Mouse (Mus musculus) right cerebral cortex, postnatal 4 days (tissue): ENCODE measurements around the gene Dclre1b.
"Not testable (repeated sequence)": the region's sequence is repeated elsewhere in the genome, so short reads cannot be mapped to it uniquely, and the experiment has no call there.

Experiments
- DNase-seq: peaks from one replicate; pipeline ENCODE4 v3.0.0-alpha.2; 2022

Gene Dclre1b

DNA sequence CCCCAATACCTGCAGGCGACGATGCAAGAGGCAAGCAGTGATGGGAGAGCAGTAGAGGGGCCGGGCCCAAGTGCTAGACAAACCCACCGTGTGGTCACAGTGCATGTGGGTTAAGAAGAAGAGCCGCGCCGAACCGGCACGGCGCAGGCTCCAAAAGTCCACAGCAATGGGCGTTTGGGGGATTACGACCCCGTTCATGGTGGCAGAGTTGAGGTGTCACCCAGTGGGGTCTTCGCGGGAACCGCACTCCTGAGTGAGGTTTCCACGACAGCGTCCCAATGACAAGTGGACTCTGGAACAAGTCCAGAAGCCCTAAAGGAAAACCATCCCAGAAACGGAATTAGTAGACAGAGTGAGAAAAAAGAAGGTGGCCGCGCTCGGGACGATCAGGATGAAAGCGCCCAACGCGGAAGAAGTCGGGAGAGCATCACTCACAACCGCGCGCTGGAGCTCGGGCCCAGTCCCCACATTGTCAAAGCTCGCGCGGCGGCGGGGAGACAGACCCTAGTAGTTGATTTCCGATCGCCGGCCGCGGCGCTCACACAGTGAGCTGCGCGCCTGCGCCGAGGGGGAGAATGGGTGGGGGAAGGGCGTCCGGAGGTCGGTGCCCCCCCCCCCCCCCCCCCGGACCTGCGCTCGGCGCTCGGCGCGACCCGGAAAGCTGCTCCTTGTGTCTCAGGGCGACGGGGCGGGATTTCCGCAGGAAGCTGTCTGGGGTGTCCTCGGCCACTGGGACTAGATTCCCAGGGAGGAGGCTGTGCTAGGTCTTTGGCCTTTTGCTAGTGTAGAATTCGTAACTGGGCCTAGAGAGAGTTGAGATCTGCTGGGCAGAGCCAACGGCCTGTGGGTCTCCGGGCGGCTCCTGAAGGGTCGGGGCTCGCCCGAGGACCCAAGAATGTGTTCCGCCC is at the start of gene Dclre1b, which contains the start of the genes Ap4b1 and Gm43064:
Gene Dclre1b (minus strand): TSS at position 554 of the 908 bp plus-strand sequence.
Gene Ap4b1 (plus strand): TSS at position 630 of the 908 bp plus-strand sequence.
Gene Gm43064 (plus strand): TSS at position 683 of the 908 bp plus-strand sequence.
- DNase-seq = peak; percentile 91

DNA sequence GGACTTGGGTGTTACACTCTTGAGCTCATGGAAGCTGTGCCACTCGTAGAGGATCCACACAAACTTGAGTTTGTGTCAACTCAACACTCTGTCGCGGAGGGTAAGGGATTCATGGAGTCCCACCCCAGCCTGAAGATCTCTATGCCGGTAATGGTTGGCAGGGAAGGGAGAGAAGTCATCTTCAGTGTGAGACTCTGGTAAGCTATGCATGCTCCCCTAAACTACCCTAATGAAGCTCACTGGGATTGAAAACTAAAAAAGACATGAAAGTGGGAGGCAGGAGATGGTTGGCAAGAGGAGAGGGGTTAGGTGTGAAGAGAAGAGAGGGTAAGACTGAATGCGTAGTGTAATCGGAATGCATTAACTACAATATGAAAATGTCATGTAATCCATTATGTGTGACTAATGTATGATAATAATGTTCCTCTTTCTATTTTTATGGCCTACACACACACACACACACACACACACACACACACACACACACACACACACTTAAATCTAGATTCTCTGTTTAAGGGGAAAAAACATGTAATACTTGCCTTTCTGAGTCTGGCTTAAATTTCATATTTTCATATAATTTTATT is 48.8 kb upstream of the Dclre1b start:
- no peak for DNase-seq

DNA sequence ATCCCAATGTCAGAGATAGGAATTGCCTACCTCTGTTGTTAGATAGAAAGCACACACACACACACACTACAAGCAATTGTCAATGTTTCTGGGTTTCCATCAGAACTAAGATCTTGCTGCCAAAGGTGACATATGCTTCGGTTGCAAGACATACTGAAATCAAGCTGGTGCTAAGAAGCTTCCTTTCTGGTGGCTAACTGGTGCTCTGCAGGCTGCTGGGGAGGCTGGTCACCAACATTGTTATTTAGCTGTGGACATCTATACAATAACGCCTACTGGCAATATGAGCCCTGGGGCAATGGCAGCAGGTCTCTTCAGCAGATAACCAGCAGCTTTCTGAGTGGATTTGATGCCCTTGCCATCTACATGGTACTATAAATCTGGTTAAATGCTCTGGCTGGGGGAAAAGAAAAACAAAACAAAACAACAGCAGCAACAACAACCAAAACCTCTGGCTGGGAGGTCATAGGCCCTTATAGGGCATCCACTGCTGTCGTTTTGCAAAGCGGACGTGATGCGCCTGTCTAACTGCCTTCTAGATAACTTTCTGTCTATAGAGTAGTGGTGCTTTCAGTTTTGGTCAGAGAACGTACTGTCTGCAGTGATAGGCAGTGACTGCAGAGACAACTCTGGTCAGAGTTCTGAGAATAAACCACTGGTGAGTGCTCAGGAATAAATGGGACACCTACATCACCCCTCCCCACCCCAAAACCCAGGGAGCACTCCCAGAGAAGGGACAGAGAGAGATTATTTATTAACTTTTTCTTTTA is 48.0 kb upstream of the Dclre1b start:
- no peak for DNase-seq

GRCm38 (mm10) chr3:103853804-103854203 is 44.6 kb upstream of the Dclre1b start:
- no peak for DNase-seq

- peak; percentile 44 for DNase-seq
Measured at GRCm38 (mm10) chr3:103852565-103853299, 43.5 kb upstream of the Dclre1b start.

DNA sequence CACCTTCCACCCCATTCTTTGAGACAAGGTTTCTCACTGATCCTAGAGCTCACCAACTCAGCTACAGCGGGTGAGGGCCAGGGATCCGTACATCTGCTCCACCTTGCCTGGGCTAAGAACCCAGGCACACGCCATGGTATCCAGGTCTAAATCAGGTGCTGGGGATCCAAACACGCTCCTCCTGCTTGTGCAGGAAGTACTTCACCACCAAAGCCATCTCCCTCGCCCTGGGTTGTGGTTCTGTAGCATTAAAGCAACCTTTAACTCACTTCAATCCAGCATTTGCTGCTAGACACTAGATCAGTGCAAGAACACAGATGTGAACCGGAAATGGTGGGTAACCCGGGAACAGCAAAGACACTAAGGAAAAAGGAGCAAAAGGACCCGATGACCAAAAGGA is 42.6 kb upstream of the Dclre1b start:
- no peak for DNase-seq

- no peak for DNase-seq
Measured at GRCm38 (mm10) chr3:103851481-103851880, 42.2 kb upstream of the Dclre1b start.

- no peak for DNase-seq
Measured at GRCm38 (mm10) chr3:103850644-103851363, 41.6 kb upstream of the Dclre1b start.

DNA sequence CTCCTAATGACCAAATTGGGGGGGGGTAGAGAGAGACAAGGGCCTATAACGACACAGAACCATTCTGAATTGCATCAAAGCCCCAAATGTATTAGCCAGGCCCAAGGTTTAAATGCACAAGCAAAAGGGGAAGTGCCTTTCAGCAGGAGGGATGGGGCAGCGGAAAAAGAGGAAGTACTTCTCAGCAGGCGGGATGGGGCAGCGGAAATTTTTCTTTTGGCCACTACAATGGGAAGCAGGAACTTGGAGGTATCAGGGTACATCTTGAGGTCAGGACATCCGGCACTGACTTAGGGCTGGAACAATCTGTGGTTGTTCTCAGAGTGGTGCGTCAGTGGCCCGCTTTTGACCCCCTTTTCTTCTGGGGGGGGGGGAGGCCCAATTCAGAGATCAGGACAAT is 31.7 kb upstream of the Dclre1b start:
- DNase-seq = not testable (repeated sequence)

DNA sequence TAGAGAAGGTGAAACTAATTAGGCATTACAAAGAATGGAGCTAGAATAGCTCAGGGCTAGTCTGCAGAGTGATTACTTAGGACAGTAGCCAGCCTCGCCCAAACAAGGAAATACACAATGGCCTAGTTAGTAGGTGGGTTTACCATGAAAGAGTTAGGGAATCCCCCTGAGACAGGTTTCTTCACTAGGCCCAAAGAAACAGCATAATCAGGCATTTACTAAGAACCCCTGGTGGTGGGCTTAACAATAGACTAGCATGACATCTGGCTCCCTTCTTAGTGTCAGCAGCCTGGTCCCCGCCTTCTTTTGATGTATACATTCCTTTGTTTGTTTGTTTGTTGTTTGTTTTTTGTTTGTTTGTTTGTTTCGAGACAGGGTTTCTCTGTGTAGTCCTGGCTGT is 31.0 kb upstream of the Dclre1b start:
- DNase-seq = not testable (repeated sequence)

DNA sequence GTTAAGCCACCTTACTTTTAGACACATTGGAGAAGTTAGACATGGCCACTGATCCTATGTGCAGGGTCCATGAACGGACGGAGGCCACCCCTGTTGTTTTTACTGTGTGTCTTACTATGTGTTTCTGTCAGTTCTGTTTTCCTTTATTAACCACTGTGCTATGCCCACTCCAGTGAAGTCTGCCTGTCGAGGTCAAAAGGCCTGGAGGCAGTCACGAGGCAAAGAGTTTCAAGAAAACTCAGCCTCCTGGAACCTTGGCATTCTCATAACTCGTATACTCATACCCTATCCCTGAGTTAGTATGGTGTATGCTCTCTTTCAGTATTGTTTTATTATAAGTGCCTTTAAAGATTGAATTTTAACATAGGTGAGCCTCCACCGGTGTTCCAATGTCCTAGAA is 30.5 kb upstream of the Dclre1b start:
- DNase-seq = no peak

DNA sequence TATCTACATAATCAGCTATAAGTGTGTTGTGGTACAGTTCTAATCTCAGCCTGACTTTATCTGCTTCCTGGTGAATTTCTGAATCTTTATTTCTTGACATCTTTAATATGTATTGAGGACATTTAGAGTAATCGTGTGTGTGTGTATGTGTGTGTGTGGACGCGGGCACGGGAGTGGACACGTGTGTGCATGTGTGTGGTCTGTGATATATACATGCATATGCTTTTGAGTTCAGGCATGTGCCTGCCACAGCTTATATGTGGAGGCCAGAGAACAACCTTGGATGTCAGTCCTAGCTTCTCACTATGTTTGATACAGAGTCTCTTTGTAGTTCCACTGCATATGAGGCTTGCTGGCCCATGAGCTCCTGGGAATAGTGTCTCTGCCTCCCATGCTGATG is 27.2 kb upstream of the Dclre1b start:
- no peak for DNase-seq

DNA sequence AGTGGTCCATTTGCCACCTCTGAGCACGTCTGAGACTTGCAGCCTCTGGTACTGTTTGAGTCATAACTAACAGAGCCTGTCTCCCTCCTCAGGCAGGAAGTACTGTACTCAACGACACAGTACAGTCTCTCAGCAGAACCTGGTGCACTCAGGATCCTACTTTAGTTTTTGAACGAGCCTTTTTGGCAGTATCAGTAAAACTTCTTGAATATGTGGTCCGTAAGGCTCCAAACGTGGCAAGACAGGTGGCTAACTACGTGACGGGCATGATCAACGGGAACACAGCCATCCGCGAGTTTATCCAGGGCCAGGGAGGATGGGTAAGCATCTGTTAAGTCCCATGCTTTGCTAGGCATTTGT is 26.7 kb upstream of the Dclre1b start:
- DNase-seq = no peak

DNA sequence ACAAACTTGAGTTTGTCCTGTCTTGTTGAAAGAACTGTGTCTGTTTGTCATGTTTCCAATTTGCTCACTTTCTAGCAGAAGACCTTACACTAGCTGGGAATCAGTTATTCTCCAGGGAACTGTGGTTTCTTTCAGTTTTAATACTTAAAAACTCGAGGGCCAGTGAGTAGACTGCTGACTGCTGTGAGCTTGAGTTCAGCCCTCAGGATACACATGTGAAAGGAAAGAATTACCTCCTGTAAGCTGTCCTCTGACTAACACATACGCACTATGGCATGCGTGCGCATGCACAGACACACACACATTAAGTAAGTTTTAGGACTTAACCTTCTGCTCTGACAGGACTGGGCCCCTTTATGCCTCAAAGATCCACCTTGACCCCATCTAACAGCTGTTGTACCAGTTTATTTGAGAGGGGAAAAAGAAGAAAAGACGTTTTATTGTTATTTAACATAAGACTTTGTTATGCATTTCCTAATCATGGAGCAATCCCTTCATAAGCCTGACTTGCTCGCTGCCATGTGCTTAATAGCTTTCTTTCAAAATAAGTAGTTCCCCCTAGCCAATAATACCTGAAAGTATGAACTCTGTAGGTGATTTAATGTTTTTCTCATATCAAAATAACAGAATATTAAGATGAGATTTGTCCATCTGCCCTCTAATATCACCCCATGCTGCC is 26.2 kb upstream of the Dclre1b start:
- no peak for DNase-seq

DNA sequence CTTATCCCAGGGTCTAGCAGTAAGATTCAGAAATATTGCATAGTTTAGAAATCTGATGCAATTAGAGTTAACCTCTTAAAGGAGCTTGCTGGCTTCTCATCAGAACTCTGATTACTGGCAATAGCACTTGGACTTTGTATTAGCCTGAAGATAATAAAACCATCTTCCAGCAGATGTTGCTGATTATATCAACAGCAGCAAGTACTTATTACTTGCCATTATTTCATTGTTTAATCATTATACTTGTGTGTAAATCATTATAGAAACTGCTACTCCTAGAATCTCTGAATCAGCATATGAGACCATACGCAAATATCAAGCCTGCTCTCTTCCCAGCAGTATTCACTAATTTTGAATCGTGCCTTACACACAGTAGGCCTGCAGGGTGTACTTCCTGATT is 24.8 kb upstream of the Dclre1b start:
- DNase-seq = no peak

DNA sequence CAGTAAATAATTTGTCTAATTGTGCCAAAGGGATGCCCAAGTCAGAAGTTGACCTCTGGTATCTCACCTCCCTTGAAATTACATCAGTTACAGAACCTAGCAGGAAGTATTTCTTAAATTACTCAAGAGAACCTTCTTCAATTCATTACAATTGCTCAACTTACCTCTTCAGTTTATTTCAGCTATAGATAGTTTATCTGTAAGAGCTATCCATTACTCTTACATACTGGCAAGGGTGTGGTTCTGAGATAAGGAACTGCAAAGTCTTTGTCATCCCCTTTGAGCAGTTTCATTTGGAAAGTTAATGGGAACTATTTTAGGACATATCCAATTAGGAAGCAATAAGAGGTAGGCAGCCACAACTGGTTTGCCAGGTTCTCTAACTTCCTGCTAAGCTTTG is 23.2 kb upstream of the Dclre1b start, which contains the start of gene Bcl2l15:
Gene Bcl2l15 (plus strand): TSS at position 176 of the 400 bp plus-strand sequence.
- no peak for DNase-seq

DNA sequence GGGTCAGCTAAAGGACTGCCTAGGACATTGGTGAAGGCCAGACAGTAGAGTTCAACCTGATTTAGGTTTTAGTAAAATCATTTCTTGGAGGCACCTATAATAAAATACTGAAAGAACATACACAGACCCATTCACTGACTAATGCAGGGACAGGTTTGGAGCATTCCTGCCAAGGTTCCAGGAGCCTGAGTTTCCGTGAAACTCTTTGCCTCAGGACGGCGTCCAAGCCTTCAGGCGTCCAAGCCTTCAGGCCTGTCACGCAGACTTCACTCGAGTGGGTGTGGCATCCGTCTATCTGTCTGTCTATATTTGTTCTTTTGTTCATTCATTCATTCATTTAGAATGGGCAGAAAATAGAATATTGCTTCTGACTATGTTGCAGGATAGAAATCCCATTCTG is 21.9 kb upstream of the Dclre1b start:
- no peak for DNase-seq

- not testable (repeated sequence) for DNase-seq
Measured at GRCm38 (mm10) chr3:103830681-103831080, 21.4 kb upstream of the Dclre1b start.

DNA sequence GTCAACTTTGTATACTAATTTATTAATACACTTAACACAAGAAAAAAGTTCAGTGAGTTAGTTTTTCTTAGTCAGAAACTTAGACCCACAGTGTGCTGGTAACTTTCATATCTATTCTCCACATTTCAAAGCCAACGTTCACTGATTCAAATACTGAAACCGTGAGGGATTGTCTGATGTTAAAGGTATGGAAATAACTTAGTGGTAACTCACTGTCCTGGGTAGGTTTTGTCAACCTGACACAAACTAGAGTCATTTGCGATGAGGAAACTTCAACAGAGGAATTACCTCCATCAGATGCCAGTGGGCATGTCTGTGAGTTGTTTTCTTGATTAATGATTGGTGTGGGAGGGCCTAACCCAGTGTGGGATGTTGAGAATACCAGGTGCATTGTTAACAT is 19.8 kb upstream of the Dclre1b start:
- no peak for DNase-seq

DNA sequence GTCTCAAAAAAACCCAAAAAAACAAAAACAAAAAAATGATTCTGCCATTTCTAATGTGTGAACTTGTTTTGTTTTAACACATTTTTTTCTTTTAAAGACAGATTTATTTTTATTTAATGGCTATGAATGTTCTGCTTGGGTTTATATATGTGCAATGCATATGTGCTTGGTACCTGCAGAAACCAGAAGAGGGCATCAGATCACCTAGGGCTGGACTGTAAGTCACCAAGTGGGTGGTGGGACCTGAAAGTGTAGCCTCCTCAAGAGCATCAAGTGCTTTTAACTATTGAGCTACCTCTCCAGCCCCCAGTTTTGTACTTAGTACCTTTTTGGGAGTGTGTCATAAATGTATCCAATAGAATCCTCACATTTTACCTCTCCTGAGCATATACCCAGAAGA is 18.3 kb upstream of the Dclre1b start:
- no peak for DNase-seq

DNA sequence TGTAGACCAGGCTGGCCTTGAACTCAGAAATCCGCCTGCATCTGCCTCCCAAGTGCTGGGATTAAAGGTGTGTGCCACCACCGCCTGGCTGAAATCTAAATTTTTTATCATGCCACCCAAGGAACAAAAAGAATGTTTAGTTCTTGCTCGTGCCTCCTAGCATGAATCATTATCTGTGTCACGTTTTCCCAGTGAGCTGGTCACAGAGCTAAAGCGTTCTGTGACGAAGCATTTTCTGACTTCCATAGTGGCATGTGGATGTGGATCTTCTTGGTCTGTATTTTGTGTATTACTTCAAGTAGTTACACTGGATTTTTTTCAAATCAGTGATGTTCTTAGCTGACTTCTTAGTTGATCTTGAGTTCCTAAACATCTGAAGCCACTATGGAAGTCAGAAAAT is 1.7 kb upstream of the Dclre1b start:
- DNase-seq = no peak

- DNase-seq = no peak
Measured at GRCm38 (mm10) chr3:103809799-103810150, 531 bp upstream of the Dclre1b start.
